Mouse (Mus musculus) heart, postnatal 0 days (tissue): ENCODE data around the gene Tmem273.

ENCODE experiments used
- CTCF ChIP-seq: IDR thresholded peaks from 2 replicates; pipeline ENCODE4 v1.5.1; 2016; ENCODE audit warnings: antibody characterized with exemption, control low read depth, low read depth
- EP300 ChIP-seq: IDR thresholded peaks from 2 replicates; pipeline ENCODE4 v1.6.1; 2016; ENCODE audit warnings: antibody characterized with exemption, low read depth

GRCm38 (mm10) chr14:32854059-32854458 is 68.3 kb downstream of the Tmem273 start:
- TF ChIP-seq CTCF (no peak), EP300 (no peak)
